Mouse (Mus musculus) liver, embryonic 16.5 days (tissue): ENCODE results near the gene Trim80. TPM values are rescaled to one million over a fixed set of nuclear protein-coding genes. Genes with fewer than 3 reads are reported as not detected.

ENCODE experiments used
- ATAC-seq: fragments of 200-750 bp; cut with Nextera tagmentation; 2 replicates; pipeline ENCODE4 v1.8.0; 2017; ENCODE audit warnings: low read depth, mild to moderate bottlenecking, moderate number of reproducible peaks, moderate library complexity
- H3K27ac ChIP-seq: fragments of 300-500 bp; sonication (generic); 2 replicates; pipeline ENCODE4 v1.5.1; 2014; ENCODE audit warnings: mild to moderate bottlenecking, low read length
- H3K27me3 ChIP-seq: fragments of 300-500 bp; sonication (generic); 2 replicates; pipeline ENCODE4 v1.6.1; 2014; ENCODE audit warnings: low read depth, low read length, mixed read lengths; ENCODE audit not compliant: control insufficient read depth, insufficient read depth
- H3K36me3 ChIP-seq: fragments of 300-500 bp; sonication (generic); 2 replicates; pipeline ENCODE4 v1.6.1; 2014; ENCODE audit warnings: mild to moderate bottlenecking; ENCODE audit not compliant: control insufficient read depth, insufficient read depth
- H3K4me1 ChIP-seq: fragments of 300-500 bp; sonication (generic); 2 replicates; pipeline ENCODE4 v1.6.1; 2014; ENCODE audit warnings: low read depth, low read length, mixed read lengths; ENCODE audit not compliant: control insufficient read depth
- H3K4me2 ChIP-seq: fragments of 300-500 bp; sonication (generic); 2 replicates; pipeline ENCODE4 v1.6.1; 2014; ENCODE audit warnings: low read depth, low read length, mixed read lengths
- H3K4me3 ChIP-seq: fragments of 300-500 bp; sonication (generic); 2 replicates; pipeline ENCODE4 v1.5.1; 2014; ENCODE audit warnings: low read depth, mild to moderate bottlenecking, low read length
- H3K9ac ChIP-seq: fragments of 300-500 bp; sonication (generic); 2 replicates; pipeline ENCODE4 v1.6.1; 2014; ENCODE audit warnings: low read depth, low read length
- H3K9me3 ChIP-seq: fragments of 300-500 bp; sonication (generic); replicated peaks from 2 replicates; pipeline ENCODE4 v1.6.1; 2016; ENCODE audit warnings: low read length; ENCODE audit not compliant: control insufficient read depth
- WGBS: fragments of 180-500 bp; shearing (Covaris S2); extraction: QIAGEN DNeasy Blood & Tissue Kit; methylation state at CpG from one replicate; pipeline ENCODE4 v1.1.7; 2014; ENCODE audit not compliant: insufficient replicate concordance; 5-methylcytosine and 5-hydroxymethylcytosine counted together
- polyA plus RNA-seq: library from polyadenylated mRNA; unstranded; fragments of >200 nt; fragmentation: Nextera tagmentation; extraction: Ambion mirVana; gene quantifications from 2 replicates; pipeline ENCODE4 v1.2.1, GENCODE M21; 2015

The Trim80 gene
- polyA plus RNA-seq, 1 experiment from 2014 or later, result 1.1 TPM

GRCm38 (mm10) chr11:115478296-115478938 is 38.1 kb downstream of the Trim80 start:
- H3K4me2 ChIP-seq, result no peak overlapping the region
- H3K36me3 ChIP-seq, result no peaks in the 10 kb centered on the region
- no peak overlapping the region for H3K4me3 ChIP-seq
- WGBS, result 59% methylated on average over 9 of the region's 9 CpGs
- no peak overlapping the region for H3K9ac ChIP-seq
- no peak overlapping the region for H3K27ac ChIP-seq
- no peak for ATAC-seq
- H3K27me3 ChIP-seq, result no peaks in the 10 kb centered on the region
- peaks cover 29% of the 10 kb centered on the region for H3K4me1 ChIP-seq
- H3K9me3 ChIP-seq, result no peaks in the 10 kb centered on the region

DNA sequence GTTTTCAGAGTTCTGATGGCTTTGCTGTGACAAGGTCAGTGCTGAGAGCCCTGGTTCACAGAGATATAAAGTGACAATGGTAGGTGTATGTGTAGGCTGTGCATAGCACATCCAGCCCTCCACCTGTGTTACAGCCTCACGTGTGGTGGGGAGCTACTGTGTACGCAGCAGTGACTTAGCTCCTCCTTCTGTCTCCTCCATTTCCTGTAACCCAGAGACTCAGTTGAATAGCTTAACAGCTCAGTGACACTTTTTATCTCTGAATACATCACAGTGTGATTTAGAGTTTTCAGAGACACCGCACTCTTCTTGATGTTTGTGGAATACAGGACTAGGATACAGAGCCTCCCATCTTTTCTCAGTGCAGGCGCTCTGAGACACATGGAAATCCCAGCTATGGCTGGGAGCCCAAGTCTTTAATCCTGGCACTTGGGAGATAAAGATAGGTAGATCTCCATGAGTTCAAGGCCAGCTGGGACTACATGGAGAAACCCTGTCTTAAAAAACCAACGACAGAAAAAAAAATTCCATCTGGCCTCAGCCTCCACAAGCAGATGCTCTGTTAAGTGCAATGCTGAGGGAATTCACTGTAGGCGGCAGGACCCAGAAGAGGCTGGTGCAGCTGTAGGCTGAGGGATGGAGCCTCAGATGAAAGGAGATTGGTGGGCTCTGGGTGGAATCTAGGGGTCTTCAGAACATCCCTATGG is 41.4 kb downstream of the Trim80 start:
- no peak for ATAC-seq
- Histone ChIP-seq H3K27ac (no peak overlapping the region), H3K4me3 (no peak overlapping the region), H3K4me1 (peaks cover 4% of the 10 kb centered on the region), H3K36me3 (no peaks in the 10 kb centered on the region), H3K27me3 (no peaks in the 10 kb centered on the region), H3K9me3 (no peaks in the 10 kb centered on the region), H3K9ac (no peak overlapping the region), H3K4me2 (no peak overlapping the region)
- 64% methylated on average over 6 of the region's 6 CpGs for WGBS

DNA sequence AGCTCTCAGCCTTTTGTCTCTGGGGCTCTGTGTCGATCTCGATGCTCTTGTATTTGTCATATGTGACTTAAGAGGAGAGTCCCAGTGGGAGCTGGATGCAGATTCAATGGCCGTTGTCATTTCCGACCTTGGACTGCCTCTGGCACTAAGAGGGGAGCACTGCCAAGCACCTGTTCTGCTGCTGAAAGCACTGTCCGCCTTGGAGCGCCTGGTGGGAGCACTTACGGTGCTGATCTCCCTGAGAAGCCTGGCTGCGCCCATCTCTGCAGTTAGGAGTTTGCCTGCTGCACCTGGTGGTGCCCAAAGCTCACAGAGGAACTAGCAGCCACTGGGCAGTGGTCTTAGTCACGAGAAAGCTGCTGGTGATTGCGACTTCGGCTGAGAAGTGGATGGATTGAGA is 42.9 kb downstream of the Trim80 start:
- Histone ChIP-seq H3K9me3 (no peaks in the 10 kb centered on the region), H3K4me1 (no peaks in the 10 kb centered on the region; the same call in 1 of the 2 replicates), H3K27me3 (no peaks in the 10 kb centered on the region), H3K9ac (no peak overlapping the region), H3K4me2 (no peak overlapping the region), H3K27ac (no peak overlapping the region), H3K4me3 (no peak overlapping the region), H3K36me3 (no peaks in the 10 kb centered on the region)
- WGBS, result 68% methylated on average over 11 of the region's 11 CpGs
- no peak for ATAC-seq

GRCm38 (mm10) chr11:115483726-115484125 is 43.4 kb downstream of the Trim80 start:
- Histone ChIP-seq H3K27ac (no peak overlapping the region), H3K27me3 (no peaks in the 10 kb centered on the region), H3K4me3 (no peak overlapping the region), H3K4me2 (no peak overlapping the region), H3K9me3 (no peaks in the 10 kb centered on the region), H3K4me1 (no peaks in the 10 kb centered on the region), H3K9ac (no peak overlapping the region), H3K36me3 (no peaks in the 10 kb centered on the region)
- ATAC-seq, result no peak
- 16% methylated on average over 6 of the region's 6 CpGs for WGBS

DNA sequence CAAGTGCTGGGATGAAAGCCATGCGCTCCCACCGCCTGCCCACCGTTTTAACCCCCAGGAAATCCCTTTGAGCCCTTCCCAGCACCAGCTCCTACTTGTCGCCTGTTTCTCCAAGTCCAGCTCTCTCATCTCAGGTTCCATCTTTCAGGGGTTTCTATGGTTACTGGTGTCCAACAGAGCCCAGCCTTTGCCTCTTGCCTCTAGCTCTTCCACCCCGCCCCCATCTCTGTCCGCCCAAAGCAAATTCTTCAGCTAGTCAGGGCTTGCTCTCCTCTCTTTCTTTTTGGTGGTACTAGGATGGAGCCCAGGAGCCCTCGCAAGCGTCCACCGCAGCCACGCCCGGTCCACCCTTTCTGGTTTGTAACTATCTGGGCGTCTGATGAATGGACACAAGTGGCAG is 44.8 kb downstream of the Trim80 start:
- Histone ChIP-seq H3K9ac (no peak overlapping the region), H3K9me3 (no peaks in the 10 kb centered on the region), H3K27me3 (no peaks in the 10 kb centered on the region), H3K4me2 (no peak overlapping the region), H3K27ac (no peak overlapping the region), H3K4me3 (no peak overlapping the region), H3K4me1 (no peaks in the 10 kb centered on the region), H3K36me3 (0 out of 2 replicates have a peak, but pooled peaks cover 2% of the 10 kb centered on the region)
- 80% methylated on average over 12 of the region's 12 CpGs for WGBS
- ATAC-seq, result no peak

DNA sequence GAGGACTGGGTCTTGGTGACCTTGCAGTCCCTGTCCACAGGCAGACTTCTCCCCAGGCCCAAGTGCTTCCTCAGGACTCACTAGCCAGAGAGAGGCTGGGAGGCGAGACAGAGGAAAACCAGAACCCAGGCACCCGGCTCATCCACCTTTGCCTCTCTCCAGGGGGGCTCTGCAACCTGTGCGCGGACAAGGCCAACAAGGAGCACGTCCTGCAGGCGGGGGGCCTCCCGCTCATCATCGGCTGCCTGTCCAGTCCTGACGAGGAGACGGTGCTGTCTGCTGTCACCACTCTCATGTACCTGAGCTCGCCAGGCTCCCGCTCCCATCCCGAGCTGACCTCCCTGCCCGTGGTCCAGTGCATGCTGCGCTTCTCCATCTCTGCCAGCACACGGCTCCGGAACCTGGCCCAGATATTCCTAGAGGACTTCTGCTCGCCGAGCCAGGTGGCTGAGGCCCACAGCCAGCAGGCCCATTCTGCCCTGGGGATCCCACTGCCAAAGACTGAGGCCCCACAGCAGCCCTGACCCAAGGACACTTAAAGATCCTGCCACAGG is 48.3 kb downstream of the Trim80 start:
- ATAC-seq, result no peak
- Histone ChIP-seq H3K4me2 (no peak overlapping the region), H3K27ac (no peak overlapping the region), H3K4me3 (no peak overlapping the region), H3K4me1 (peaks cover 19% of the 10 kb centered on the region), H3K36me3 (0 out of 2 replicates have a peak, but pooled peaks cover 2% of the 10 kb centered on the region), H3K27me3 (no peaks in the 10 kb centered on the region), H3K9me3 (no peaks in the 10 kb centered on the region), H3K9ac (no peak overlapping the region)
- WGBS, result 77% methylated on average over 19 of the region's 19 CpGs

- ATAC-seq, result peak; percentile 2; the same call in 1 of the 2 replicates
- Histone ChIP-seq H3K4me2 (peak overlapping the region; percentile 99), H3K4me1 (peaks cover 19% of the 10 kb centered on the region), H3K4me3 (peak overlapping the region; percentile 80), H3K27me3 (no peaks in the 10 kb centered on the region), H3K36me3 (0 out of 2 replicates have a peak, but pooled peaks cover 2% of the 10 kb centered on the region), H3K9ac (peak overlapping the region; percentile 73), H3K9me3 (no peaks in the 10 kb centered on the region), H3K27ac (no peak overlapping the region)
- 24% methylated on average over 25 of the region's 25 CpGs for WGBS
Observed at GRCm38 (mm10) chr11:115490441-115491355, 50.4 kb downstream of the Trim80 start.

- under 1% methylated on average over 43 of the region's 43 CpGs for WGBS
- peak; percentile 93 for ATAC-seq
- Histone ChIP-seq H3K27me3 (no peaks in the 10 kb centered on the region), H3K4me1 (peaks cover 19% of the 10 kb centered on the region), H3K9ac (peak within 1 kb of the TSS; percentile 73), H3K4me2 (peak within 1 kb of the TSS; percentile 99), H3K4me3 (peak within 1 kb of the TSS; percentile 80), H3K9me3 (no peaks in the 10 kb centered on the region), H3K27ac (peak within 1 kb of the TSS; percentile 71), H3K36me3 (0 out of 2 replicates have a peak, but pooled peaks cover 2% of the 10 kb centered on the region)
Observed at GRCm38 (mm10) chr11:115491356-115492083, 51.2 kb downstream of the Trim80 start, which contains the start of gene Nt5c. TSS of gene Nt5c (minus strand) at chr11:115491862.
